Mouse (Mus musculus) lung, embryonic 14.5 days (tissue): ENCODE measurements at regions not wholly inside any gene's neighbourhood (a gene's known extent, or its start where the extent isn't known, plus 50 kb on each side); places are given as distances from the start of the nearest gene placed in this dataset.

Source experiments
- ATAC-seq: fragments of 200-750 bp; cut with Nextera tagmentation; 2 replicates; pipeline ENCODE4 v1.8.0; 2017; ENCODE audit warnings: mild to moderate bottlenecking, moderate TSS enrichment, moderate library complexity; ENCODE audit not compliant: insufficient read depth
- DNase-seq: peaks from one replicate; pipeline ENCODE4 v3.0.0-alpha.2; 2015
- H3K27ac ChIP-seq: fragments of 300-500 bp; sonication (generic); 2 replicates; pipeline ENCODE4 v1.5.1; 2014; ENCODE audit warnings: low read depth, mild to moderate bottlenecking, moderate library complexity
- H3K27me3 ChIP-seq: fragments of 300-500 bp; sonication (generic); 2 replicates; pipeline ENCODE4 v1.6.1; 2014; ENCODE audit warnings: low read length, control low read depth; ENCODE audit not compliant: insufficient read depth
- H3K36me3 ChIP-seq: fragments of 300-500 bp; sonication (generic); 2 replicates; pipeline ENCODE4 v1.6.1; 2014; ENCODE audit warnings: control low read depth; ENCODE audit not compliant: insufficient read depth
- H3K4me1 ChIP-seq: fragments of 300-500 bp; sonication (generic); 2 replicates; pipeline ENCODE4 v1.6.1; 2014; ENCODE audit warnings: antibody characterized with exemption, control low read depth; ENCODE audit not compliant: insufficient read depth
- H3K4me2 ChIP-seq: fragments of 300-500 bp; sonication (generic); 2 replicates; pipeline ENCODE4 v1.6.1; 2014; ENCODE audit warnings: mild to moderate bottlenecking
- H3K4me3 ChIP-seq: fragments of 300-500 bp; sonication (generic); 2 replicates; pipeline ENCODE4 v1.5.1; 2014; ENCODE audit warnings: low read depth, low read length
- H3K9ac ChIP-seq: fragments of 300-500 bp; sonication (generic); 2 replicates; pipeline ENCODE4 v1.6.1; 2014
- H3K9me3 ChIP-seq: fragments of 300-500 bp; sonication (generic); 2 replicates; pipeline ENCODE4 v1.6.1; 2016; ENCODE audit warnings: low read depth, low read length, control low read depth
- CTCF ChIP-seq: IDR thresholded peaks from 2 replicates; pipeline ENCODE4 v1.5.1; 2016; ENCODE audit warnings: antibody characterized with exemption, low read depth
- WGBS: fragments of 180-500 bp; shearing (Covaris S2); extraction: QIAGEN DNeasy Blood & Tissue Kit; methylation state at CpG from one replicate; pipeline ENCODE4 v1.1.7; 2014; 5-methylcytosine and 5-hydroxymethylcytosine counted together

DNA sequence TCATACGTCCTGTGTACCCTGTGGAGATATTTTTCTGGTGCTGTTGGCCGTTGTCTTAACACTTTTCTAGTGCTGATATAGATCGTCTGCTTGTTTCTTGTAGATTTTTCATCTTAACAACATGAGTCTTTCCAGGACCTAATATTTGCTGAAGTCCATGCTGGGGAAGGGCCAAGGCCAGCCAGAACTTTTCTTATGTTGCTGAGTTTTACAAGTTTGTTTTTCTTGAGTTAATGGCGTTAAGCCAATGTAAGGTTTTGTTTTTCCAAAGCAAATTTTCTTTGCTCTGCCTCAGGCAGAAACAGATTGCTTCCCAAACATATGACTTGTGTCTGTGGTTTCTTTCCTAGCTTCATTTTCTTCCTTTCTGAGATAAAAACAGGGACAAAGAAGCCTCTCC lies 78.6 kb upstream of the Bnip2 start:
- peak; percentile 15 for DNase-seq
- TF ChIP-seq CTCF, result no peak
- Histone ChIP-seq H3K27ac (no peak overlapping the region), H3K27me3 (peaks cover 12% of the 10 kb centered on the region; the same call in 1 of the 2 replicates), H3K36me3 (no peaks in the 10 kb centered on the region), H3K9ac (no peak overlapping the region), H3K9me3 (no peaks in the 10 kb centered on the region), H3K4me2 (no peak overlapping the region), H3K4me3 (no peak overlapping the region), H3K4me1 (no peaks in the 10 kb centered on the region)
- ATAC-seq, result no peak
- 51% methylated on average over 4 of the region's 4 CpGs for WGBS

DNA sequence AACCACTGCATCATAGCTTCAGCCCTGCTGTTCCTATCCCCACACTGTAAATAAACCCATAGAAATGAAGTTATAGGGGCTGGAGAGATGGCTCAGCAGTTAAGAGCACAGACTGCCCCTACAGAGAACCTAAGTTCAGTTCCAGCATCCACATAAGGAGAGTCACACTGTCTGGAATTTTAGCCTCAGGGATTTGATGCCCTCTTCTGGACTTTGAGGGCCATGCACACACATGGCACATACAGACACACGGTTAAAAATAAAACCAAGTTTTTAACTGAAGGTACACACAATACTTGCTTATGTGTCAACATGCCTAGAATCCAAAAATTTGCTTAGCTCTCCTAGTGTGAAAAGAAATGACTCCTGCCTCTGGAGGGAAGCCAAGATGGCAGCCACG lies 61.1 kb upstream of the Bnip2 start:
- H3K27ac ChIP-seq, result no peak overlapping the region
- no peaks in the 10 kb centered on the region for H3K36me3 ChIP-seq
- H3K4me1 ChIP-seq, result no peaks in the 10 kb centered on the region
- no peak overlapping the region for H3K4me2 ChIP-seq
- no peak overlapping the region for H3K9ac ChIP-seq
- peak; percentile 14; the same call in 1 of the 2 replicates for TF ChIP-seq CTCF
- H3K4me3 ChIP-seq, result no peak overlapping the region
- DNase-seq (no peak), ATAC-seq (no peak)
- no peaks in the 10 kb centered on the region for H3K27me3 ChIP-seq
- H3K9me3 ChIP-seq, result no peaks in the 10 kb centered on the region
- 66% methylated on average over 2 of the region's 2 CpGs for WGBS

DNA sequence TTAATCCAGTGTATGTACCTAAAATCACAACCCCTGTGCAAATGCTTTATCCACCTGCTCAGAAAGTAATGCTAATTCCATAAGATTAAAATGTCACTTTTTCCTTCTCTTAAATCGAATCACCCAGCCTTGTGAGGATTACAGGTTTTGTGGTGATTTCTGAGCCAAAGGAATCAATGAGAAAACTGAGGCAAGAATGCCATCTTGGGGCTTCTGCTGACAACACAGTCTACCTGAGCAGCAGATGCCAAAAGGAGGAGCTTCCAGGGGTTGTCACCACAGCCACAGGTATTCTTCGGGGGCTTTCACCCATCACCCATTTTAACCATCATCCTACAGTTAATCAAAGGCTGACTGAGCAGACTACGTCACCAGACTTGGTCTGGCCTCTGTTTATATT lies 51.4 kb upstream of the Bnip2 start:
- Histone ChIP-seq H3K4me3 (no peak overlapping the region), H3K4me1 (no peaks in the 10 kb centered on the region), H3K27me3 (no peaks in the 10 kb centered on the region), H3K9me3 (no peaks in the 10 kb centered on the region), H3K27ac (no peak overlapping the region), H3K9ac (no peak overlapping the region), H3K4me2 (no peak overlapping the region), H3K36me3 (no peaks in the 10 kb centered on the region)
- no peak for TF ChIP-seq CTCF
- DNase-seq, result no peak
- WGBS, result 50% methylated on average over 3 of the region's 3 CpGs
- no peak for ATAC-seq
